Mouse (Mus musculus): Measurements from ENCODE around the gene Vamp2. TPM values are rescaled to one million over a fixed set of nuclear protein-coding genes. Genes with fewer than 3 reads are reported as not detected.

Vamp2 gene
- polyA plus RNA-seq, 1 experiment from 2014 or later, result 64.0 TPM

DNA sequence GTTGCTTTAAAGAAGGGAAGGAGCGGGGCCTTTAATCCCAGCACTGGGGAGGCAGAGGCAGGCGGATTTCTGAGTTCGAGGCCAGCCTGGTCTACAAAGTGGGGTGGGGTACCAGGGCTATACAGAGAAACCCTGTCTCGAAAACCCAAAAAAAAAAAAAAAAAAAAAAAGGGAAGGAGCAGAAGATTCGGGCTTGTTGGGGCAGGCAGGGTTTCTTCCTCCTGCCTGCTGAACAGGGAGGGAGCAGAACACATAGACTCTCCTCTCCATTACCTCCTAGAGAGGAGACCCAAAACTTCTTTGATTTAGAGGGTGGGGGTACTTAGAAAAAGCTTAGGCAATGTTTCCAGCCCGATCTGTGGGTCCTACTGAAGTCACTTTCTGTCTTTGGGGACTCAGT, 47.1 kb downstream of the Vamp2 start:
- Histone ChIP-seq H3K36me3 (ENCODE audit: insufficient read depth) (no peaks in the 10 kb centered on the region), H3K4me2 (no peak overlapping the region), H3K4me3 (ENCODE audit: low read depth, low read length) (no peak overlapping the region), H3K9me3 (ENCODE audit: low read depth, low read length) (no peaks in the 10 kb centered on the region), H3K9ac (no peak overlapping the region), H3K27me3 (ENCODE audit: insufficient read depth, low read length) (no peaks in the 10 kb centered on the region), H3K27ac (ENCODE audit: low read depth) (no peak overlapping the region), H3K4me1 (ENCODE audit: insufficient read depth) (no peaks in the 10 kb centered on the region)
- WGBS, result 84% methylated on average over 6 of the region's 6 CpGs
- TF ChIP-seq CTCF (IDR thresholded peaks at IDR 0.05; ENCODE audit: low read depth), result no peak
- DNase-seq (no peak), ATAC-seq (ENCODE audit: insufficient read depth) (no peak)

Other genes starting within 250 kb of the Vamp2 start
- gene Ndel1, start 216.6 kb upstream of the Vamp2 start, polyA plus RNA-seq (2014; fragmentation: Nextera tagmentation; extraction: Ambion mirVana), result 63.1 and 67.6 TPM in 2 replicates
- 0.07 and 0.11 TPM in 2 replicates for gene Rnf222, start 199.9 kb upstream of the Vamp2 start, polyA plus RNA-seq (2014; fragmentation: Nextera tagmentation; extraction: Ambion mirVana)
- 1,103 and 1,167 TPM in 2 replicates for gene Rpl26, start 186.9 kb upstream of the Vamp2 start, polyA plus RNA-seq (2014; fragmentation: Nextera tagmentation; extraction: Ambion mirVana)
- not detected in 2 replicates for gene Odf4, start 161.4 kb upstream of the Vamp2 start, polyA plus RNA-seq (2014; fragmentation: Nextera tagmentation; extraction: Ambion mirVana)
- gene Arhgef15, start 131.0 kb upstream of the Vamp2 start, polyA plus RNA-seq (2014; fragmentation: Nextera tagmentation; extraction: Ambion mirVana), result 21.6 and 23.9 TPM in 2 replicates
- 3.9 and 4.0 TPM in 2 replicates for gene Slc25a35, start 120.4 kb upstream of the Vamp2 start, polyA plus RNA-seq (2014; fragmentation: Nextera tagmentation; extraction: Ambion mirVana)
- gene Rangrf, start 113.3 kb upstream of the Vamp2 start, polyA plus RNA-seq (2014; fragmentation: Nextera tagmentation; extraction: Ambion mirVana), result 49.9 TPM in 2 replicates
- gene Pfas, start 80.0 kb upstream of the Vamp2 start, polyA plus RNA-seq (2014; fragmentation: Nextera tagmentation; extraction: Ambion mirVana), result 36.8 and 43.3 TPM in 2 replicates
- gene Ctc1, start 72.6 kb upstream of the Vamp2 start, polyA plus RNA-seq (2014; fragmentation: Nextera tagmentation; extraction: Ambion mirVana), result 59.3 and 63.6 TPM in 2 replicates
- 209 and 211 TPM in 2 replicates for gene Aurkb, start 42.8 kb upstream of the Vamp2 start, polyA plus RNA-seq (2014; fragmentation: Nextera tagmentation; extraction: Ambion mirVana)
- 8.0 and 9.5 TPM in 2 replicates for gene Borcs6, start 28.8 kb upstream of the Vamp2 start, polyA plus RNA-seq (2014; fragmentation: Nextera tagmentation; extraction: Ambion mirVana)
- 51.0 and 54.4 TPM in 2 replicates for gene Tmem107, start 17.7 kb upstream of the Vamp2 start, polyA plus RNA-seq (2014; fragmentation: Nextera tagmentation; extraction: Ambion mirVana)
- gene Per1, start 6.7 kb downstream of the Vamp2 start, polyA plus RNA-seq (2014; fragmentation: Nextera tagmentation; extraction: Ambion mirVana), result 15.4 and 23.7 TPM in 2 replicates
- gene Hes7, start 31.9 kb downstream of the Vamp2 start, polyA plus RNA-seq (2014; fragmentation: Nextera tagmentation; extraction: Ambion mirVana), result 0.57 and 0.68 TPM in 2 replicates
- gene 9130213A22Rik, start 34.1 kb downstream of the Vamp2 start, polyA plus RNA-seq (2014; fragmentation: Nextera tagmentation; extraction: Ambion mirVana), result 0.19 and 0.41 TPM in 2 replicates
- gene Aloxe3, start 37.4 kb downstream of the Vamp2 start, polyA plus RNA-seq (2014; fragmentation: Nextera tagmentation; extraction: Ambion mirVana), result 0.09 and 0.17 TPM in 2 replicates
- gene Alox12b, start 68.5 kb downstream of the Vamp2 start, polyA plus RNA-seq (2014; fragmentation: Nextera tagmentation; extraction: Ambion mirVana), result not detected in 2 replicates
- not detected in 2 replicates for gene Alox8, start 109.4 kb downstream of the Vamp2 start, polyA plus RNA-seq (2014; fragmentation: Nextera tagmentation; extraction: Ambion mirVana)
- not detected in 2 replicates for gene Gucy2e, start 148.5 kb downstream of the Vamp2 start, polyA plus RNA-seq (2014; fragmentation: Nextera tagmentation; extraction: Ambion mirVana)
- 16.6 and 19.2 TPM in 2 replicates for gene Cntrob, start 235.3 kb downstream of the Vamp2 start, polyA plus RNA-seq (2014; fragmentation: Nextera tagmentation; extraction: Ambion mirVana)
- gene Trappc1, start 235.5 kb downstream of the Vamp2 start, polyA plus RNA-seq (2014; fragmentation: Nextera tagmentation; extraction: Ambion mirVana), result 143 and 150 TPM in 2 replicates
- 0.89 and 1.3 TPM in 2 replicates for gene Kcnab3, start 237.8 kb downstream of the Vamp2 start, polyA plus RNA-seq (2014; fragmentation: Nextera tagmentation; extraction: Ambion mirVana)